Mouse (Mus musculus) stomach, postnatal 0 days (tissue): ENCODE measurements around the gene Ptpn6.

Source experiments
- CTCF ChIP-seq: IDR thresholded peaks from 2 replicates; pipeline ENCODE4 v1.5.1; 2016; ENCODE audit warnings: antibody characterized with exemption, low read depth, mild to moderate bottlenecking, moderate library complexity
- EP300 ChIP-seq: optimal IDR thresholded peaks from 2 replicates; pipeline ENCODE3; 2016; ENCODE audit warnings: antibody characterized with exemption

GRCm38 (mm10) chr6:124729850-124730705 is 8.4 kb downstream of the Ptpn6 start:
- TF ChIP-seq EP300, result no peak
- no peak for TF ChIP-seq CTCF
